Mouse (Mus musculus): ENCODE data around the gene Olfr665. TPM values are rescaled to one million over a fixed set of nuclear protein-coding genes. Genes with fewer than 3 reads are reported as not detected.

Olfr665 gene
- not detected in 4 replicates for total RNA-seq (2023; ENCODE audit: inconsistent age)

DNA sequence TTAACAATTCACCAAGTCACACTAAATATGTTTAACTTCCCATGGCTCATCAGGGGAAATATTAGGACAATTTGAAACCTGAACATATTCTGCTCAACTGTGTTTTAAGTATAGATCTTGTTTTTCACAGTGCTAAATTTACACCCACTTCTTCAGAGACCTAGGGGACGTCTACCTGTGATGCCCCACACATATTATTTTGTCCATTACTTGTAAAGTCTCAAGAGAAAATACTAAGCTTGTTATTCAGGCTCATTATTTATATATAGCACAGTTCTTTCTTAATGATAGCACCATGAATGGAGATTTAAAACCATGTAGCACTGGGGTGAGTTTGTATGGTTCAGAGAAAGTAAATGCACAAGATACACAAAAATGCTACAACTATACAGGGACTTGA, at the start of gene Olfr665:
Olfr665 (plus strand) TSS at position 301 of the 400 bp plus-strand sequence.

DNA sequence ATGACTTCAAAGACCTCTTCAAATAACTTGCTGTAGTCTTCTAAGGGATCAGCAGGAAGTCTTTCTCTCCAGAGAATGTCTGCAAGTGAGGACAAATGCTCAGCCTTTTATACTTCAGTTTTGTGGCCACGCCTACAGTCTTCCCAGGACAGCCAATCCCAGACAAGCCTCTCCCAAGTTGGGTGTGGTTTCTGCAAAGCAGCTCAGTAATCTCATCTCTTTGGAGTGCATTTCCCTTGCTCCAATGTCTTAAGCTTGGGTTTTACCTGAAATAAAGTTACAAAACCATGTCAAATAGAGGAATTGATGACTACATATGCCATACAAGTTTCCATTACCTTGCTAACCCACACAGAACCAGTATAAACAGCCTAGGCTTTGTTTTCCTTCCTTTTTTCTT, 35.3 kb upstream of the Olfr665 start, which contains the start of gene Usp17lb:
Usp17lb (minus strand) TSS at position 101 of the 400 bp plus-strand sequence.

GRCm38 (mm10) chr7:104856709-104857108, 21.1 kb upstream of the Olfr665 start, which contains the start of gene Usp17la:
Usp17la (plus strand) TSS chr7:104857009.

DNA sequence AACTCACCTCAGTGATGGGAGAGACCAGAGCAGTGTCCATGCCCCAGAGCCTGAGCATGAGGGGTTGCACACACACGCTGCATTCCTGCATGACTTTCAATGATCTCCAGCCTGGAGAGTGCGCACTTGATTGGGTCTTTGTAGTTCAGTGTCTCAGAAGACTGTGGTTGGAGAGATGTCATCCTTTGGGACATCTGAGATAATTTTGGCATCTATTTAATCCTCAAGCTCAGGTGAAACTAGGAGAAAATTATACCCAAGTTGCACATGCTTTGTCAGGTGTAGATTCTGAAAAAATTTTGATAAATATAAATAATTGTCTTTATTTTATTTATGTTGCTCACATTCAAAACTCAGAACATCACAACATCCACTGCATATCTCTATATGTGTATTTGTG, 18.0 kb downstream of the Olfr665 start, which contains the start of gene Olfr666:
Olfr666 (minus strand) TSS at position 101 of the 400 bp plus-strand sequence.

DNA sequence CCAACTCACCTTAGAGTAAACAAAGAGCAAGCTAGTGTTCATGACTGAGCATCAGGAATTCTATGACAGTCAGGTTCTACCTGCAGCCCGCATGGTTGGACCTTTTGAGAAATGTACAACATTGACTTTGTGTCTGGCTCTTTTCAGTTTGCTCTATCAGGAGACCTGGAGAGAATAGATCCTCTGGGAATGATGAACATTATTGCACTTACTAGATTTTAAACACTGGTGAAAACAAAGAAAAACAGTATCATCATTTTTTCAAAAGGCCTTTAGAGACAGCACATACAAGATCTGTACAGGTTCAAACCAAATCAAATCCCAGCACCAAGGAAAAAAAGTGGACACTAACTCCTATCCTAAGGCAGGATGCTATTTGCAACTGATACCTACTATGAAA, 43.6 kb downstream of the Olfr665 start, which contains the start of gene Olfr667:
Olfr667 (minus strand) TSS at position 101 of the 400 bp plus-strand sequence.

GRCm38 (mm10) chr7:104927957-104928356, 50.1 kb downstream of the Olfr665 start, which contains the start of gene Olfr668:
Olfr668 (minus strand) TSS chr7:104928057.

Other genes with a start within 250 kb of the Olfr665 start
- gene Olfr658, start 230.7 kb upstream of the Olfr665 start, total RNA-seq (2023; ENCODE audit: inconsistent age), result not detected in 4 replicates
- gene Olfr659, start 211.3 kb upstream of the Olfr665 start, total RNA-seq (2023; ENCODE audit: inconsistent age), result not detected in 4 replicates
- not detected in 4 replicates for gene Olfr661, start 191.5 kb upstream of the Olfr665 start, total RNA-seq (2023; ENCODE audit: inconsistent age)
- not detected in 4 replicates for gene Usp17le, start 100.6 kb upstream of the Olfr665 start, total RNA-seq (2023; ENCODE audit: inconsistent age)
- not detected in 4 replicates for gene Usp17lb, start 35.4 kb upstream of the Olfr665 start, total RNA-seq (2023; ENCODE audit: inconsistent age)
- gene Usp17la, start 21.0 kb upstream of the Olfr665 start, total RNA-seq (2023; ENCODE audit: inconsistent age), result not detected in 4 replicates
- gene Olfr666, start 17.9 kb downstream of the Olfr665 start, total RNA-seq (2023; ENCODE audit: inconsistent age), result not detected in 4 replicates
- gene Olfr667, start 43.5 kb downstream of the Olfr665 start, total RNA-seq (2023; ENCODE audit: inconsistent age), result not detected in 4 replicates
- gene Olfr668, start 50.0 kb downstream of the Olfr665 start, total RNA-seq (2023; ENCODE audit: inconsistent age), result not detected in 4 replicates
- gene Olfr669, start 56.2 kb downstream of the Olfr665 start, total RNA-seq (2023; ENCODE audit: inconsistent age), result not detected in 4 replicates
- gene Olfr670, start 84.6 kb downstream of the Olfr665 start, total RNA-seq (2023; ENCODE audit: inconsistent age), result not detected in 4 replicates
- not detected in 4 replicates for gene Olfr671, start 101.1 kb downstream of the Olfr665 start, total RNA-seq (2023; ENCODE audit: inconsistent age)
- not detected in 4 replicates for gene Olfr672, start 124.0 kb downstream of the Olfr665 start, total RNA-seq (2023; ENCODE audit: inconsistent age)
- gene Olfr675, start 150.4 kb downstream of the Olfr665 start, total RNA-seq (2023; ENCODE audit: inconsistent age), result not detected in 4 replicates
- not detected in 4 replicates for gene Olfr676, start 154.7 kb downstream of the Olfr665 start, total RNA-seq (2023; ENCODE audit: inconsistent age)
- not detected in 4 replicates for gene Olfr677, start 173.3 kb downstream of the Olfr665 start, total RNA-seq (2023; ENCODE audit: inconsistent age)
- not detected in 4 replicates for gene Olfr678, start 186.4 kb downstream of the Olfr665 start, total RNA-seq (2023; ENCODE audit: inconsistent age)
- gene Olfr679, start 203.2 kb downstream of the Olfr665 start, total RNA-seq (2023; ENCODE audit: inconsistent age), result not detected in 4 replicates
- gene Olfr680-ps1, start 214.8 kb downstream of the Olfr665 start, total RNA-seq (2023; ENCODE audit: inconsistent age), result not detected in 4 replicates
- not detected in 4 replicates for gene Olfr681, start 238.8 kb downstream of the Olfr665 start, total RNA-seq (2023; ENCODE audit: inconsistent age)